Mouse (Mus musculus) olfactory bulb, adult 2 months (tissue): ENCODE measurements around the gene Xrcc5.

Experiments used
- CTCF ChIP-seq: fragments of 200-500 bp; IDR thresholded peaks from 2 replicates; pipeline ENCODE4 v1.5.1; 2012; ENCODE audit warnings: low read depth, mild to moderate bottlenecking, low read length, moderate library complexity; ENCODE audit not compliant: insufficient read depth
- POLR2A ChIP-seq: fragments of 200-500 bp; IDR thresholded peaks from 2 replicates; pipeline ENCODE4 v1.6.1; 2012; ENCODE audit warnings: mild to moderate bottlenecking, low read depth, low read length, moderate library complexity; ENCODE audit not compliant: insufficient read depth

- TF ChIP-seq CTCF (no peak), POLR2A (no peak)
Observed at GRCm38 (mm10) chr1:72373648-72374047, 66.4 kb downstream of the Xrcc5 start.
